Mouse (Mus musculus) cerebellum, adult 2 months (tissue): ENCODE data around the gene Col15a1. TPM values are rescaled to one million over a fixed set of nuclear protein-coding genes. Genes with fewer than 3 reads are reported as not detected.

Source experiments
- DNase-seq, 2 experiments: peaks; one replicate each; pipeline ENCODE4 v3.0.0; 2021
- H3K27ac ChIP-seq: fragments of 200-500 bp; 2 replicates; pipeline ENCODE4 v1.5.1; 2012; ENCODE audit warnings: low read length, control low read depth, inconsistent platforms; ENCODE audit not compliant: insufficient read depth
- H3K27me3 ChIP-seq: fragments of 200-500 bp; 2 replicates; pipeline ENCODE4 v1.6.1; 2012; ENCODE audit warnings: inconsistent platforms, mild to moderate bottlenecking, low read length, moderate library complexity; ENCODE audit not compliant: control insufficient read depth, insufficient read depth
- H3K4me1 ChIP-seq: fragments of 200-500 bp; 2 replicates; pipeline ENCODE4 v1.6.1; 2011; ENCODE audit warnings: low read length; ENCODE audit not compliant: control insufficient read depth, insufficient read depth
- H3K4me3 ChIP-seq: fragments of 200-500 bp; replicated peaks from 2 replicates; pipeline ENCODE3; 2011; ENCODE audit warnings: mild to moderate bottlenecking, low read depth, low read length, control low read depth; ENCODE audit not compliant: insufficient read depth
- CTCF ChIP-seq: fragments of 200-500 bp; IDR thresholded peaks from 2 replicates; pipeline ENCODE4 v1.5.1; 2011; ENCODE audit warnings: low read depth, mild to moderate bottlenecking, control low read depth, low read length, moderate library complexity, borderline replicate concordance; ENCODE audit not compliant: insufficient read depth
- POLR2A ChIP-seq: fragments of 200-500 bp; IDR thresholded peaks from 2 replicates; pipeline ENCODE4 v1.6.1; 2011; ENCODE audit warnings: low read length, control low read depth, borderline replicate concordance; ENCODE audit not compliant: insufficient read depth
- WGBS: fragments of 180-500 bp; shearing (Covaris S2); methylation state at CpG from one replicate; pipeline ENCODE4 v1.1.7; 2018; 5-methylcytosine and 5-hydroxymethylcytosine counted together
- polyA plus RNA-seq: library from polyadenylated mRNA; depleted of rRNA; stranded (reverse); fragments of >200 nt; gene quantifications from 2 replicates; pipeline ENCODE4 v1.2.3, GENCODE M21; 2012; rRNA removed

The Col15a1 gene
- 3.9 and 5.3 TPM in 2 replicates for polyA plus RNA-seq

DNA sequence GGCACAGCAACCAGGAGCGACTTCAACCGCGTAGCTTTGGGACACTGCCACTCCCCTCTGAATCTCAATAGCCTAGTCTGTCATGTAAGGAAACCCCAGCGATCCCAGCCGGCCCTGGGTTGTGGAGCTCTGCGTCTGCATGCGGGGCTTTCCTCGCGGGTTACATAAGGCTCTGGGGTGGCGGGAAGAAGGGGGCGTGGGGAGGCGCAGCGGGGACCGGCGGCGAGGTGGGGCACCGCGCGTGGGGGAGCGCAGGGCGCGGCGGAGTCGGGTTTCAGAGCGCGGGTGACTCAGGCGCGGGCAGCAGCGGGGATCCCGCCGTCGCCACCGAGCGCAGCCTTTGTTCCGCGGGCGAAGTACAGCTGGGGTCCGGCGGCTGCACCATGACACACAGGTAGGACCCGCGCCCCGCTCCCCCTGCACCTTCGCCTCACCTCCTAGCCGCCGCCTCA is at the start of gene Col15a1:
Col15a1 (plus strand) TSS at position 193 of the 452 bp plus-strand sequence.
- no peaks in the 10 kb centered on the region; the same call in 1 of the 2 replicates for H3K27me3 ChIP-seq
- WGBS, result under 1% methylated on average over 45 of the region's 45 CpGs

DNA sequence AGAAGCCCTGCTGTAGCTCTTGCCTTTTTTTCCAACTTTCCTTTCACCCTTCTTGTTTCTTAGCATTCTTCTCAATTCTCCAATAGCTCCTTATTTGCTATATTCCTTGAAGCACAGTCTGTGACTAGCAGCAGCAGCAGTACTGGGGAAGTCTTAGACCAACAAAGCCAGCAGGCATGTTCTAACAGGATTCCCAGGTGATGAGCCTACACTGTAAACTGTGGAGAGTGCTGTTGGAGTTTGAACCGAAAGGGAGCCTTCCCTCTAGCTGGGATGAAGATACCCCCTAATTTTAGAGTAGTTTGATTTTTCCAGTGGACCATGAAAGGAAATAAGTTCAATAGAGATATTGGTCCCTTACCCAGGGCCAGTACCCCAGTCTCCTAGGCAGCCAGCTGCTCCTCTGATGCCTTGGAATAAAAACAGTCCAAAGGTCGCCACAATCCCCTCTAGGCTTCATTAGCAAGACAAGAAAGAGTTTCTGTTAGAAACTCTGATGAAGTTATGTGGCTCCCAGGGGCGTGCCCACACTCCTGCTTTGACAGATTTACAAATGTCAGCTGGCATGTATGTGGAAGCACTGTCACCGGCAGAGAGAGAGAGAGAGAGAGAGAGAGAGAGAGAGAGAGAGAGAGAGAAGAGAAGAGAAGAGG is 46.7 kb upstream of the Col15a1 start:
- WGBS, result 16% methylated on average over 4 of the region's 4 CpGs
- no peak overlapping the region for H3K4me3 ChIP-seq
- H3K27ac ChIP-seq, result no peak overlapping the region
- H3K4me1 ChIP-seq, result no peaks in the 10 kb centered on the region
- H3K27me3 ChIP-seq, result no peaks in the 10 kb centered on the region
- DNase-seq, result no peak
- TF ChIP-seq POLR2A (no peak), CTCF (no peak)

More for the DNA sequence above, at the start of gene Col15a1:
- H3K4me1 ChIP-seq, result peaks cover 5% of the 10 kb centered on the region
- TF ChIP-seq CTCF, result no peak
- no peak for TF ChIP-seq POLR2A
- no peak within 1 kb of the TSS for H3K4me3 ChIP-seq
- no peak for DNase-seq
- no peak within 1 kb of the TSS for H3K27ac ChIP-seq

DNA sequence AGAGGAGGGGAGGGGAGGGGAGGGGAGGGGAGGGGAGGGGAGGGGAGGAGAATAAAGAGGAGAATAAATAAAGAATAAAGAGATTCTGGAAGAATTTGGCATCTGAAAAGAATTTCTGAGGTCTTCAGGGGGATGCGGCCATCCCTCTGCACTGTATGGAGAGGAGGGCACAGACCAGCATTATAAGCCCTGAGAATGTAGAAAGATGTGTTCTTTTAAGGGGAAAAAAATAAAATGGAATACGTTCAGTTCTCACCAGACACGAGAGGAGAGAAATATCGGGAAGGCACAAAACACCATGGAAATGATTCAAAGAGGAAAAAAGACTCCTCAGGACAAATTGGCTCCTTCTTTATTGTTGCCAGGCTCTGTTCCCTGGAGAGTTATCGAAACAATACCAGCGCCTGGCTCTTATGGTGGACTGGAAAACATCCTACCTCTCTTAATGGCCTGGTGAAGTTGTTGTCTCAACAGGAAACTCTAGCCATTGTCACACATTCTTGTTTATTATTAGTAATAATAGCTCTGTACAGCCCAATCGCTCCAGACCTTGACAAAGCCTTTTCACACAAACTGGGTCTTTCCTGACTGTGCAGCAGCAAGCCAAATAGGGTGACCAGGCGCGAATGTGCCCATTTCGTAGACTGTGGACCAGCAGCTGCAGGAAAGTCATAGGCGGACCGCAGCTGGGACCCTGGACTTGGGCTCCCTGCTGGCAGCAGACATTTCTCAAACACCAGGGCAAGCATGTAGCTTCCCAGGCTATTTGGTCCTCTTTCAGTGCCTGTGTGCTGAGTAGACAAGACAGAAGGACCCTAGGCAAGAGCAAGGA is 46.0 kb upstream of the Col15a1 start:
- WGBS, result 36% methylated on average over 12 of the region's 12 CpGs
- no peak for DNase-seq
- no peak for TF ChIP-seq POLR2A
- TF ChIP-seq CTCF, result no peak
- H3K4me3 ChIP-seq, result no peak overlapping the region
- H3K27me3 ChIP-seq, result no peaks in the 10 kb centered on the region
- no peak overlapping the region for H3K27ac ChIP-seq
- H3K4me1 ChIP-seq, result no peaks in the 10 kb centered on the region

DNA sequence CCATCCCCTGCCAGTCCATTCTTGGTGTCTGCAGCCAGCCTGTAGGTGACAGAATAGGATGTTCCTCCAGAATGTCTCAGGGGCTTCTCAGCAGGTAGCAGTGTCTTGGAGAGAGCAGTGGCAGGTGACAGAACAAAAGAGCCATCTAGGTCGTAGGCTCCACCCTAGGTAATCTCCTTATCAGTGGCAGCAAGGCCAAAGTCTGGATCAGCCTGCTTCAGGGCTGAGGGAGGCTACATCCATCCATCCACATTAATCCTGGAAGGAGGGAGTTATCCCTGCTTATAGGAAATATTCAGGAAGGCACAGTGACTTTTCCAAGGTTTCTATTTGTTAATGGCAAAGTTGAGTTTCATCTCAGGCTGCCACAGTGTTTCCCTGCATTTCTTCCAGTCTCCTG is 35.6 kb upstream of the Col15a1 start:
- TF ChIP-seq CTCF (no peak), POLR2A (no peak)
- no peaks in the 10 kb centered on the region for H3K4me1 ChIP-seq
- 45% methylated on average over 1 of the region's 1 CpGs for WGBS
- H3K27ac ChIP-seq, result no peak overlapping the region
- no peak for DNase-seq
- H3K27me3 ChIP-seq, result no peaks in the 10 kb centered on the region
- no peak overlapping the region for H3K4me3 ChIP-seq

DNA sequence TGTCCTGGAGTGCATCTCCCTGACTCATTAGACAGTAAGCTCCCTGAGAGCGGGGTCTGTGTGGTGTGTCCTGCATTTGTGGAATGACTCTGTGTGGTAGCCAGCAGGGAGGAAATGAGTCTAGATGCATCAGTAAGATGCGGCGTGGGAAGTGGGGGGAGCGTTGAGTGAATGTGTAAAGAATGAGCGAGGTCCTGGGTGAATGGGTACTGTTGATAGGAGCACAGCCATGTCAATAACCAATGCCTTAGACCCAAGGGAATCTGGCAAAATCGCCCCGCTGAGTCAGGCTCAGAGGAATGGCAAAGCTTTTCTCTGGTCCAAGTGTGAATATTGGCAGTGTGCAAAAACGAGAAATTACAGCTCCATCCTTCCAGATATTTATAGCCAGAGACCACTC is 30.9 kb upstream of the Col15a1 start:
- DNase-seq, result no peak
- Histone ChIP-seq H3K27ac (no peak overlapping the region), H3K27me3 (no peaks in the 10 kb centered on the region), H3K4me1 (no peaks in the 10 kb centered on the region), H3K4me3 (no peak overlapping the region)
- TF ChIP-seq CTCF, result no peak
- TF ChIP-seq POLR2A, result no peak
- 84% methylated on average over 8 of the region's 8 CpGs for WGBS

DNA sequence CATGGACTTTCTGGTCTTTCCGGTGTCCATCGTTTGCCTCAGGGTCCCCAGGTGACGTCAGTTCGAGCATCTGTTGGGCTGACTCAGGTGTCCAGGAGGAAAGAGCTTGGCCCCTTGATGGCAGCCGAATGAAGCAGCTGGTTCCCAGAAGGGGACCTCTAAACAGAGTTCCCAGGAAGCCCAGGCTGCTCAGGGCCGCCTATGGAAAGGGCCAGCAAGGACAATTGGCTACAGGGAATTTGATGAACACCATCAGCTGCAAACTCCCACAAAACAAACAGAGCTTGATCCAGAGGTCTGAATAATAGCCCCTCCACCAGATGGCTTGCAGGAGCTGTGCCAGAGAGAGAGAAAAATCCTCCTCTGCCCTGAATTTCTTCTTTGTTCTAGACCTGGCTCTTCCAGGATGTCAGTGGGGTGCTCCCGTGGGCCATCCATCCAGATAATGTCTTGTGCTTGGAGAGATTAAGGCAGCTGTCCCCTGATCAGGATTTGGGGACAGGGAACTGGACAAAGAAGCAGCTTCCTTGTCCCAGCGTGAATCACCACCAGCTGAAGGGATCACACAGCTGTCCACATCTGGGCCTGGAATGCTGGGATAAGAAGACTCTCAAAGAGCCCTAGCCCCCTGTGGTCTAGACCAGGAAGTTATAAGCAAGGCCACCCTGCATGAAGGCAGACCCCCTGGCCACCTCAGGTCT is 29.6 kb upstream of the Col15a1 start:
- Histone ChIP-seq H3K27ac (no peak overlapping the region), H3K27me3 (no peaks in the 10 kb centered on the region; the same call in 1 of the 2 replicates), H3K4me3 (no peak overlapping the region), H3K4me1 (no peaks in the 10 kb centered on the region)
- TF ChIP-seq CTCF (no peak), POLR2A (no peak)
- WGBS, result 21% methylated on average over 8 of the region's 8 CpGs
- no peak for DNase-seq

DNA sequence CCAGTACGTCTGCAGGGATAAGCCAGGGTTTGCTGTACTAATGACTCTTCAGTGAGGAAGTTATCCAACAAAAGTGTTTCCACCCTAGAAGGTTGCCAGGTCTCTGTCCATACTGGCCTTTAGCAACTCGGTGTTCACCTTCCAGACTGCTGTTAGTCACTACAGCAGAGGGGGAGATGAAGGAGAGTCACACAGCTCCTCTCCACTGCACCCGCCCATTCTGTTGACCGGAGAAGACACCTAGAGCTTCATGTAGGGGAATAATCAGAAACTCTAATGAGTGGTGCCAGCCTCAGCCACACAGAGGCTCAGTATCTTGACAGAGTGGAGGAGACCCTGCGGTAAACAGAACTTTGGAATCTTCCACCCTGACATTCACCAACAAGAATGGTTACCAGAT is 28.4 kb upstream of the Col15a1 start:
- 86% methylated on average over 5 of the region's 5 CpGs for WGBS
- TF ChIP-seq POLR2A (no peak), CTCF (no peak)

More for the DNA sequence above, 28.4 kb upstream of the Col15a1 start:
- Histone ChIP-seq H3K4me3 (no peak overlapping the region), H3K27me3 (no peaks in the 10 kb centered on the region; the same call in 1 of the 2 replicates), H3K4me1 (no peaks in the 10 kb centered on the region), H3K27ac (no peak overlapping the region)
- DNase-seq, result no peak
